Mouse (Mus musculus) embryonic facial prominence, embryonic 13.5 days (tissue): Measurements from ENCODE around the gene Fbxl8. TPM values are rescaled to one million over a fixed set of nuclear protein-coding genes. Genes with fewer than 3 reads are reported as not detected.

Source experiments
- ATAC-seq: fragments of 200-750 bp; cut with Nextera tagmentation; 2 replicates; pipeline ENCODE4 v1.8.0; 2017; ENCODE audit warnings: low read depth; ENCODE audit not compliant: insufficient number of reproducible peaks, insufficient read depth, low FRiP score, low TSS enrichment
- H3K27ac ChIP-seq: fragments of 300-500 bp; sonication (generic); 2 replicates; pipeline ENCODE4 v1.5.1; 2015; ENCODE audit warnings: moderate library complexity, mild to moderate bottlenecking, inconsistent platforms
- H3K27me3 ChIP-seq: fragments of 300-500 bp; sonication (generic); 2 replicates; pipeline ENCODE4 v1.6.1; 2015; ENCODE audit warnings: mild to moderate bottlenecking, inconsistent platforms
- H3K36me3 ChIP-seq: fragments of 300-500 bp; sonication (generic); 2 replicates; pipeline ENCODE4 v1.6.1; 2015; ENCODE audit warnings: mild to moderate bottlenecking, inconsistent platforms
- H3K4me1 ChIP-seq: fragments of 300-500 bp; sonication (generic); 2 replicates; pipeline ENCODE4 v1.6.1; 2015; ENCODE audit warnings: inconsistent platforms
- H3K4me2 ChIP-seq: fragments of 300-500 bp; sonication (generic); 2 replicates; pipeline ENCODE4 v1.6.1; 2015; ENCODE audit warnings: moderate library complexity, mild to moderate bottlenecking, inconsistent platforms
- H3K4me3 ChIP-seq: fragments of 300-500 bp; sonication (generic); 2 replicates; pipeline ENCODE4 v1.5.1; 2015; ENCODE audit warnings: mild to moderate bottlenecking, inconsistent platforms
- H3K9ac ChIP-seq: fragments of 300-500 bp; sonication (generic); 2 replicates; pipeline ENCODE4 v1.6.1; 2015; ENCODE audit warnings: mild to moderate bottlenecking, inconsistent platforms
- H3K9me3 ChIP-seq: fragments of 300-500 bp; sonication (generic); 2 replicates; pipeline ENCODE4 v1.6.1; 2016; ENCODE audit warnings: inconsistent platforms
- WGBS: fragments of 180-500 bp; shearing (Covaris S2); methylation state at CpG from one replicate; pipeline ENCODE4 v1.1.7; 2015; ENCODE audit warnings: mixed read lengths; 5-methylcytosine and 5-hydroxymethylcytosine counted together
- polyA plus RNA-seq: library from polyadenylated mRNA; unstranded; fragments of >200 nt; fragmentation: Nextera tagmentation; extraction: Ambion mirVana; gene quantifications from 2 replicates; pipeline ENCODE4 v1.2.1, GENCODE M21; 2015

The Fbxl8 gene
- polyA plus RNA-seq, 1 experiment from 2014 or later = 2.1 TPM

- 3% methylated on average over 30 of the region's 30 CpGs for WGBS
- 0 out of 2 replicates have a peak, but pooled peaks have one; percentile 11 for ATAC-seq
- peak overlapping the region; percentile 38 for H3K4me3 ChIP-seq
- H3K4me1 ChIP-seq = peaks cover 30% of the 10 kb centered on the region
- no peaks in the 10 kb centered on the region for H3K9me3 ChIP-seq
- H3K27me3 ChIP-seq = peaks cover 80% of the 10 kb centered on the region
- peak overlapping the region; percentile 27 for H3K9ac ChIP-seq
- no peaks in the 10 kb centered on the region for H3K36me3 ChIP-seq
- H3K27ac ChIP-seq = no peak overlapping the region
- peak overlapping the region; percentile 68 for H3K4me2 ChIP-seq
These were observed 4.6 kb upstream of the Fbxl8 start for GRCm38 (mm10) chr8:105259721-105260320.

DNA sequence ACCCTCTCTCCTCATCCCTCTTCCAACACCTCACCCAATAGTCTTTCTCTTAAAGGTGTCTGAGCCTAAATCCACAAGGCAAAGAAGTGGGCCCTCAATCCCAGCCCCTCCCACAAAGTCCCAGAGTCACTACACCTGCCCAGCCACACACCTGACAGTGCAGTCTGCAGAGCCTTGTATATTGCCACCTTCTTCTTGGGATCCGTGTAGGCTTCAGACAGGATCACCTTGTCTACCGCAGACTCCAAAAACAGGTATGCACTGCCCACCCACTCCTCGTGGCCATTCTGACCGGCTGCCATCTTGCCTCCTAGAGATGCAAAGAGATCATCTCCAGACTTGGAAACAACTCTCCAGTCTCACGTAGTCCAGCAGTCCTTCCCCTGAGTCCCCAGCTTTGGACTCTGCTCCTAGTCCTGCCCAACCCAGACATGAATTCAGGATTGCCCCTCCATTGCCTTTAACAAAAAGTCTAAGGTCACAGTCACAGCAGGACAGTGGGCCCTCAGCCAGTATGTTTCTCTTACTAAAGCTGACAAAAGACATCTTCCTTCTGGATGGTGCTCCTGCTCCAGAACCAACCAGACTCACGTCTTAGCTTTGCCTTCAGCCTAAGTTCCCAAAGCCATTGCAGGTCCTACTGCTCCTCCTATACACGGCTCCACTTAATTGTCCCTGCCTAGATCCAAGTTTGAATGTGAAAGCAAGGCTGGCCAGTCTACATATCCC lies 3.9 kb upstream of the Fbxl8 start:
- ATAC-seq = no peak
- no peaks in the 10 kb centered on the region for H3K36me3 ChIP-seq
- peaks cover 87% of the 10 kb centered on the region for H3K27me3 ChIP-seq
- H3K4me1 ChIP-seq = peaks cover 28% of the 10 kb centered on the region
- H3K27ac ChIP-seq = no peak overlapping the region
- no peak overlapping the region for H3K9ac ChIP-seq
- H3K4me3 ChIP-seq = no peak overlapping the region
- H3K4me2 ChIP-seq = peak overlapping the region; percentile 68; the same call in 1 of the 2 replicates
- WGBS = 63% methylated on average over 7 of the region's 7 CpGs
- H3K9me3 ChIP-seq = no peaks in the 10 kb centered on the region

DNA sequence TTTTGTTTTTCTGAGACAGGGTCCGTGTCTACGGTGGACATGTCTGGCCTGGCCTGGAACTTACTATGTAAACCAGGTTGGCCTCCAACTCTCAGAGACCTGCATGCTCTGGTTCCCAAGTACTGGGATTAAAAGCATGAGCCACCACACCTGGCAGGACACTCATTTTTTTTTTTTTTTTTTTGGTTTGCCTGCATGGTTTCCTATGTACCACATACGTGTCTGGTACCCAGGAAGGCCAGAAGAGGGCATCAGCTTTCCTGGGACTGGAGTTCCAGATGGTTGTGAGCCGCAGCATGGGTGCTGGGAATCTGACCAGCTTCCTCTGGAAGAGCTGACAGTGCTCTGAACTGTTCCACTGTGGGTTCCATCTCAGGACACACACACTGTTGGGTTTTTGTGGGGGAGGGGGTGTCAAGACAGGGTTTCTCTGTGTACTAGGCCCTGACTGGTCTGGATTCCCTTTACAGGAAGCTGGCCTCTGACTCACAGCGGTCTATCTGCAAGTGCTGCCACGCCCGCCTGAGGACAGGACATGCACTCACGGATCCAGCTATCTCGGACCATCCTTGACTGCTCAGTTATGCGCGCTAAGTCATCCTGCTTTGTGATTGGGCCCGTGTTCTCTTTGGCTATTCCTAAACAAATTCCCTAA lies 3.0 kb upstream of the Fbxl8 start:
- Histone ChIP-seq H3K4me3 (no peak overlapping the region), H3K9me3 (no peaks in the 10 kb centered on the region), H3K27me3 (peaks cover 87% of the 10 kb centered on the region), H3K9ac (no peak overlapping the region), H3K36me3 (no peaks in the 10 kb centered on the region), H3K4me1 (peaks cover 25% of the 10 kb centered on the region), H3K4me2 (no peak overlapping the region), H3K27ac (no peak overlapping the region)
- ATAC-seq = no peak
- WGBS = 83% methylated on average over 12 of the region's 12 CpGs

DNA sequence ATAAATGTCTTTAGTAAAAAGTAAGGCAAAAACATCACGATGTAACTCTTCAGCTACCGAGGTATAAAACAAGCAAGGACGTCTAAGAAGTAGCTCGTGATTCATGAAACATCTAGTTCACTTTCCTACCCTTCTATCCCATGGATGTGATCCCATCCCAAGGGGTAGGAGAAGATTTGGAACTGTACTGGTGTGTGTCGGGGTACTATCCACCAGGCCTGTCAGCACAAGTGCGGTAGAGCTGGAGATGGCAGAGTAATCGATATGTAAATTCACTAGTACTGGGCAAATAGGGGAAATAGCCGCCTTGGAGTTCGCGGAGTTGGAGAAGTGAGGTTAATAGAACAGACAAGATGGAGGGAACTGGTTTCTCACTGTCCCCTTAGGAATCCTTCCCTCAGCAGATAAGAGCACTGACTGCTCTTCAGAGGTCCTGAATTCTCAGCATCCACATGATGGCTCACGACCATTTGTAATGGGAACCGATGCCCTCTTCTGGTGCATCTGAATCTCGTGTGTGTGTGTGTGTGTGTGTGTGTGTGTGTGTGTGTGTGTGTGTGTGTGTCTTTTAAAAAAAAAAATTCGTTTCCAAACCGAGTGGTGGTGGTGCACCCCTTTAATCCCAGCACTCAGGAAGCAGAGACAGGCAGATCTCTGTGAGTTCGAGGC lies 1.1 kb upstream of the Fbxl8 start:
- H3K9ac ChIP-seq = no peak overlapping the region
- WGBS = 37% methylated on average over 15 of the region's 16 CpGs

GRCm38 (mm10) chr8:105265128-105265527 lies 680 bp downstream of the Fbxl8 start:
- 17% methylated on average over 10 of the region's 10 CpGs for WGBS
- H3K27me3 ChIP-seq = peaks cover 89% of the 10 kb centered on the region
- no peaks in the 10 kb centered on the region for H3K9me3 ChIP-seq
- peak overlapping the region; percentile 86 for H3K4me2 ChIP-seq
- 0 out of 2 replicates have a peak overlapping the region, but pooled peaks have one; percentile 7 for H3K9ac ChIP-seq
- H3K4me3 ChIP-seq = peak overlapping the region; percentile 69
- no peak overlapping the region for H3K27ac ChIP-seq
- no peaks in the 10 kb centered on the region for H3K36me3 ChIP-seq
- H3K4me1 ChIP-seq = peaks cover 32% of the 10 kb centered on the region
- ATAC-seq = no peak

More for the DNA sequence above, 1.1 kb upstream of the Fbxl8 start:
- ATAC-seq = no peak
- Histone ChIP-seq H3K36me3 (no peaks in the 10 kb centered on the region), H3K9me3 (no peaks in the 10 kb centered on the region), H3K4me3 (peak overlapping the region; percentile 69), H3K4me1 (peaks cover 32% of the 10 kb centered on the region), H3K4me2 (peak overlapping the region; percentile 86), H3K27ac (no peak overlapping the region), H3K27me3 (peaks cover 89% of the 10 kb centered on the region)

- H3K9me3 ChIP-seq = no peaks in the 10 kb centered on the region
- H3K4me3 ChIP-seq = no peak overlapping the region
- no peak overlapping the region for H3K4me2 ChIP-seq
- no peak overlapping the region for H3K27ac ChIP-seq
- WGBS = 16% methylated on average over 13 of the region's 13 CpGs
- no peak for ATAC-seq
- peaks cover 90% of the 10 kb centered on the region for H3K27me3 ChIP-seq
- H3K4me1 ChIP-seq = peaks cover 42% of the 10 kb centered on the region
- no peak overlapping the region for H3K9ac ChIP-seq
- H3K36me3 ChIP-seq = no peaks in the 10 kb centered on the region
These were observed 2.3 kb downstream of the Fbxl8 start for GRCm38 (mm10) chr8:105266775-105267174.

DNA sequence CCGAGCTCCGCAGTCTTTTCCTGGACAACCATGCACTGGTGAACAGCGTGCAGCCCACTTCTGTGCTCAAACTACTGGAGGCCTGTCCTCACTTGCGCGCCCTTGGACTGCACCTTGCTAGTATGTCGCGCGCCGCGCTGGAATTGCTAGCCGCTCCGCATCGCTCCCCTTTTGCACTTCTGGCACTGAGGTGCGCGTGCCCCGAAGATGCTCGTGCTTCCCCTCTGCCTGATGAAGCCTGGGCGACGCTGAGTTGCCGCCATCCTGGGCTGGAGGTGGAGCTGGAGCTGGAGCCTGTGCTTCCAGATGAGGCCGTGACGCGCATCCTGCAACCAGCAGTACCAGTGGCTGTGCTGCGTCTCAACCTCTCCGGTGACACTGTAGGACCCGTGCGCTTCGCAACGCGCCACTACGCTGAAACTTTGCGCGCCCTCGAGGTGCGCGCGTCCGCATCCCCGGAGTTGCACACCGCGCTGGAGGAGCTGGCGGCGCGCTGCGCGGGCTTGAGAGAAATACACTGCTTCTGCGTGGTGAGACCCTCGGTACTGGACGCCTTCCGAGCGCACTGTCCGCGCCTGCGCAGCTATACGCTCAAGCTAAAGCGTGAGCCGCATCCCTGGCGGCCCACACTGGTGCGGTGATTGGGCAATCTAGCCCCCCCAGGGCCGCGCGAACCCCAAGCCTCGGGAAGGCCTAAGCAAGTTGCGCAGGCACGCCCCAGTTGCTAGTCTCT lies 4.1 kb downstream of the Fbxl8 start:
- Histone ChIP-seq H3K36me3 (no peaks in the 10 kb centered on the region), H3K4me3 (peak overlapping the region; percentile 51), H3K4me2 (peak overlapping the region; percentile 93), H3K27me3 (peaks cover 95% of the 10 kb centered on the region), H3K9ac (peak overlapping the region; percentile 64), H3K9me3 (no peaks in the 10 kb centered on the region), H3K4me1 (peaks cover 45% of the 10 kb centered on the region), H3K27ac (no peak overlapping the region)
- WGBS = 1% methylated on average over 65 of the region's 65 CpGs
- ATAC-seq = peak; percentile 66

DNA sequence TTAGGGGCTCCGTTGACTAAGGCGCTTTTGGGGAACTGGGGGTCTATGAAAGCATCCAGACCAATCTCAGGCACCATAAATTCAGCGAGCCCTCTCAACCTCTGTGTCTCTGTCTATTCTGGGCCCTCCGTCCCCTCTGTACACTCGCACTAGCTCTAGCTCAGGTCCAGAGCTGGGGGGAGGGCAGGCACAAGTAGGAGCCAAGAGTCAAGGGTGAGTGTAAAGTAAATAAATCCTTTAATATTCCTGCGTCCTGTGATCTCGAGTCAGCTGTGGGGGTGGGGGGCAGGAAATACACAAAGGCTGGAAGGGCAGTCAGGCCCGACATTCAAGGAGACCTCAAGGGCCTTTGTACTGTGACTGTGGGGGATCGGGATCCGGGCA lies 4.6 kb downstream of the Fbxl8 start:
- peaks cover 45% of the 10 kb centered on the region for H3K4me1 ChIP-seq
- under 1% methylated on average over 10 of the region's 10 CpGs for WGBS

DNA sequence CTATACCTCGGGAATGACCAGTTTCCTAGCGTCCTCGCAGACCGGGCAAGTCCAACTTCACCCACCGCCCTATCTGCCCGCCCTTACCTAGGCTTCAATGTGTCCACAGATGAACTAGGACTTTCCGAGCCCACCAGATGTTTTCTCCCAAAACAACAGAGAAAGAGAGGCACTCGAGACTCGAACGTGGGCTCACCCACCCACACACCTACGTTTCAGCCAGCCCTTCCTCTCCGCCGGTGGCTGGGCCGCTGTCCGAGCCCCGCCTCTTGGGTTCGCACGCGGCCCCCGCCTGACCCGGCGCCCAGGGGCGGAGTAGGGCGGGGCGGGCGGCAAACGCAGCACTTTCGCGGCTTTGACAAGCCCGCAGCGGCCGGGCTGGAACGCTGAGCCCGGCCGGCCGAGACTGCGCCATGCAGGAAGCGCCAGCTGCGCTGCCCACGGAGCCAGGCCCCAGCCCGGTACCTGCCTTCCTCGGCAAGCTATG lies 5.1 kb downstream of the Fbxl8 start, which contains the start of gene Hsf4:
Hsf4 (plus strand) TSS at position 341 of the 487 bp plus-strand sequence.
- H3K9me3 ChIP-seq = no peaks in the 10 kb centered on the region
- H3K4me2 ChIP-seq = peak within 1 kb of the TSS; percentile 93
- peak within 1 kb of the TSS; percentile 64 for H3K9ac ChIP-seq
- peaks cover 97% of the 10 kb centered on the region for H3K27me3 ChIP-seq
- no peak within 1 kb of the TSS for H3K27ac ChIP-seq
- WGBS = under 1% methylated on average over 42 of the region's 42 CpGs
- no peak for ATAC-seq
- peaks cover 45% of the 10 kb centered on the region for H3K4me1 ChIP-seq
- H3K4me3 ChIP-seq = peak within 1 kb of the TSS; percentile 51
- no peaks in the 10 kb centered on the region for H3K36me3 ChIP-seq

More for the DNA sequence above, 4.6 kb downstream of the Fbxl8 start:
- H3K4me2 ChIP-seq = peak overlapping the region; percentile 93
- ATAC-seq = no peak; the same call in 1 of the 2 replicates
- H3K27ac ChIP-seq = no peak overlapping the region
- no peaks in the 10 kb centered on the region for H3K9me3 ChIP-seq
- peak overlapping the region; percentile 51 for H3K4me3 ChIP-seq
- H3K27me3 ChIP-seq = peaks cover 95% of the 10 kb centered on the region
- no peaks in the 10 kb centered on the region for H3K36me3 ChIP-seq
- peak overlapping the region; percentile 64 for H3K9ac ChIP-seq

DNA sequence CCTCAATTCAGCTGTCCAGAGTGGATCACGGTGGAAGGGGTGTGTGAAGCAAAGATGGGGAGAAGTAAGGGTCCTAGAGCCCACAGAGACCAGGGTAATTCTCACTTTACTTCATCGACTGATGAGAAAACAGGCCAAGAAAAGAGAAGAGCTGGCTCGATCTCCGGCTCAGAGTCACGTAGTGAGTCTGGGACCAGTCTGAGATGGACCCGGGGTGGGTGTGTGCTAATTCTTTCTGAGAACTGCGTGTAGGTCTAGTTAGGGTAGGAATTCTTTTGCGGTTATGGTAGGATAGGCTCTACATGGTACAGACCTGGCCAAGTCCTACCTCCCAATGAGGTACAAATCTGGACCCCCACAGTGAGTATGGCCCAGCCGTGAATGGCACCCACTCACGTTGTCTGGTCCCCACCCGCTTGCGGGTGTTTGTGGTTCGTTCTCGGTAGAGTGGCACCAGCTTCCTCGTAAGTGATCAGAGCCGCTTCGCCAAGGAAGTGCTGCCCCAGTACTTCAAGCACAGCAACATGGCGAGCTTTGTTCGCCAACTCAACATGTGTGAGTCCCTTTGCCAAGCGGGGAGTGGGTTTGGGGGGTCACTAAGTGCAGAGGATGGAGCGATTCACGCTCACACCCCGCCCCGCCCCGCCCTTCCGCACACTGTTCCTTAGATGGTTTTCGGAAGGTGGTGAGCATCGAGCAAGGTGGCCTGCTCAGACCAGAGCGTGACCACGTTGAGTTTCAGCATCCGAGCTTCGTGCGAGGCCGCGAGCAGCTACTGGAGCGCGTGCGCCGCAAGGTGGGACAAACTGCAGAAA lies 5.9 kb downstream of the Fbxl8 start:
- 3% methylated on average over 39 of the region's 39 CpGs for WGBS
- H3K4me1 ChIP-seq = peaks cover 40% of the 10 kb centered on the region
- H3K9ac ChIP-seq = peak overlapping the region; percentile 64
- no peaks in the 10 kb centered on the region for H3K36me3 ChIP-seq
- no peak overlapping the region for H3K27ac ChIP-seq
- ATAC-seq = no peak
- peak overlapping the region; percentile 51 for H3K4me3 ChIP-seq
- no peaks in the 10 kb centered on the region for H3K9me3 ChIP-seq
- peaks cover 100% of the 10 kb centered on the region for H3K27me3 ChIP-seq
- peak overlapping the region; percentile 93 for H3K4me2 ChIP-seq
